Mouse (Mus musculus) bone marrow macrophage, adult 2 months (primary cell): ENCODE data around the gene Snrpd2. TPM values are rescaled to one million over a fixed set of nuclear protein-coding genes. Genes with fewer than 3 reads are reported as not detected.

Experiments
- H3K27ac ChIP-seq: 2 replicates; pipeline ENCODE4 v1.5.1; 2012; ENCODE audit warnings: low read depth, low read length; ENCODE audit not compliant: insufficient read depth
- H3K4me1 ChIP-seq: 2 replicates; pipeline ENCODE4 v1.6.1; 2012; ENCODE audit warnings: low read length; ENCODE audit not compliant: control insufficient read depth, insufficient read depth
- H3K4me3 ChIP-seq: 2 replicates; pipeline ENCODE4 v1.5.1; 2012; ENCODE audit warnings: mild to moderate bottlenecking, low read length, moderate library complexity; ENCODE audit not compliant: insufficient read depth
- CTCF ChIP-seq: IDR thresholded peaks from 2 replicates; pipeline ENCODE4 v1.5.1; 2012; ENCODE audit warnings: low read depth, mild to moderate bottlenecking, low read length, moderate library complexity
- POLR2A ChIP-seq: IDR thresholded peaks from 2 replicates; pipeline ENCODE4 v1.6.1; 2012; ENCODE audit warnings: mild to moderate bottlenecking, low read depth, low read length, borderline replicate concordance
- polyA plus RNA-seq: library from polyadenylated mRNA; stranded (reverse); fragments of >200 nt; gene quantifications from 2 replicates; pipeline ENCODE4 v1.2.4, GENCODE M21; 2012; ENCODE audit not compliant: missing spikeins, insufficient read depth, insufficient read length

The Snrpd2 gene
- polyA plus RNA-seq, 1 experiment = 27.9 TPM

DNA sequence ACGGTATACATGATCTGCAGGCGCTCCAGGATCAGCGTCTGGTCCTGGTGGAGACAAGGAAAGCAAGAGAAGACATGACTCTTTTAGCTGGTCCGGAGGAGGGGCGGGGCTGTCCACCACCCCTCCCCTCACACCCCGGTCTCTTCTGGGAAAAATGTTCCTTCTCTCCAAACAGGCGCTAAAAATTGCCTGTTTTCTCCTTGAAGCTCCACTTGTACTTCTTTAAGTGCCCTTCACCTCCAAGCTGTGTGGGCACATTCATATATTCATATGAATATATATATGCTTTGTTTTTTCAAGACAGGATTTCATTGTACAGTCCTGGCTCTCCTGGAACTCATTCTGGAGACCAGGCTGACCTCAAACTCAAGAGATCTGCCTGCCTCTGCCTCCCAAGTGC is 13.4 kb downstream of the Snrpd2 start:
- Histone ChIP-seq H3K4me3 (no peak overlapping the region), H3K4me1 (no peaks in the 10 kb centered on the region), H3K27ac (no peak overlapping the region)
- no peak for TF ChIP-seq POLR2A
- TF ChIP-seq CTCF = no peak

DNA sequence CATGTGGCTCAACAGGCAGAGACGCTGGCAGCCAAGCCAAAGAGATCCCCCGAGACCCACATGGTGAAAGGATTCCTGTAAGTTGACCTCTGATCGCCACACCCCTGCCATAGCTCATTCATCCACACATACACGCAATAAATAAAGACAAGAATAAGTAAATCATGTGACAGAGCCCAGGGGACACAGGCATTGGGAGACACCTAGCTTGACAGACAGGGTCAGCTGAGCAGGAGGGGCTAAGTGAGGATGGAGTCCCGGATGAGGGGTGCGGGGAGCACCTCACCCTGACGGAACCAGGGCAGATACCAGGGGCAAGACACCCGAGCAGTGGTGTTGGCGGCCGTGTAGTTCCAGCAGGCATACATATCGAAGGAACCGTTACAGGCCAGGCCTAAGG is 14.2 kb downstream of the Snrpd2 start:
- Histone ChIP-seq H3K4me1 (no peaks in the 10 kb centered on the region), H3K4me3 (no peak overlapping the region), H3K27ac (no peak overlapping the region)
- TF ChIP-seq POLR2A = no peak

DNA sequence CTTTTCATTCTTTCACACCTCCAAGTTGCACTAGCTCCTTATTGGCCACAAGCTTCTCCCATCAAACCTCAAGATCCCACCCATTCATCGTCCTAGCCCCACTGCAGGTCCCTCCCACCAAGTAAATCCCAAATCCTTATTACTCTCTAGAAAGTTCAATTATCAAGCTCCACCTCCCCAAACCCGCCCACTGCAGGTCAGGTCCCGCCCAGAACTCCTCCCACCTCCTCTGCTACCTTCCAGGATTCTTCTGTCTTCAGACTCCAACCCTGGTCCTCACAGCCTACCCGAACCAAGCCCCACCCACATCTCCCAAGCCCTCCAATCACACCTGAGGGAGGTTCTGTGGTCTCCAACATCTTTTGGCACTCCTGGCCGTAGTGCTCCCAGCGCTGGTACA is 14.7 kb downstream of the Snrpd2 start:
- H3K4me1 ChIP-seq = no peaks in the 10 kb centered on the region
- no peak overlapping the region for H3K27ac ChIP-seq
- no peak for TF ChIP-seq CTCF
- no peak for TF ChIP-seq POLR2A
- H3K4me3 ChIP-seq = no peak overlapping the region

DNA sequence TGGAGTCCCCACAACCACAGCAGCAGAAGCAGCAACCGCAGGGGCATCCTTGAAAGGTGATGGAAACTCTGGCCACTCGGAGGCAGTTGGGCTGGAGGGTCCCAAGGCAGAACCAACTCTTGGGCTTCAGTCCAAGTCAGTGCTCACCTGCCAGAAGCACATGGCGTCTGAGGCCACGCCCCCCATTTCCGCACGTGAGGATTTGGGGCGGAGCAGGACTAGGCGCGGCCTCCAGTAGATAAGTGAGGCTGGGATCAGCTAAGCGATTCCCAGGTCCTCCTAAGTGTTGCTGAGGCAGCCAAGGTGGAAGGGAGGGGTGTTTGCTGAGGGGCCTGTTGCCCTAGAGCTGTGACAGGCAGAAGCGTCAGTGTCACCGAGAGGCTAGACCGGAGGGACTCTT is 15.5 kb downstream of the Snrpd2 start:
- no peak overlapping the region for H3K27ac ChIP-seq
- no peaks in the 10 kb centered on the region for H3K4me1 ChIP-seq
- TF ChIP-seq CTCF (no peak), POLR2A (no peak)
- H3K4me3 ChIP-seq = no peak overlapping the region

DNA sequence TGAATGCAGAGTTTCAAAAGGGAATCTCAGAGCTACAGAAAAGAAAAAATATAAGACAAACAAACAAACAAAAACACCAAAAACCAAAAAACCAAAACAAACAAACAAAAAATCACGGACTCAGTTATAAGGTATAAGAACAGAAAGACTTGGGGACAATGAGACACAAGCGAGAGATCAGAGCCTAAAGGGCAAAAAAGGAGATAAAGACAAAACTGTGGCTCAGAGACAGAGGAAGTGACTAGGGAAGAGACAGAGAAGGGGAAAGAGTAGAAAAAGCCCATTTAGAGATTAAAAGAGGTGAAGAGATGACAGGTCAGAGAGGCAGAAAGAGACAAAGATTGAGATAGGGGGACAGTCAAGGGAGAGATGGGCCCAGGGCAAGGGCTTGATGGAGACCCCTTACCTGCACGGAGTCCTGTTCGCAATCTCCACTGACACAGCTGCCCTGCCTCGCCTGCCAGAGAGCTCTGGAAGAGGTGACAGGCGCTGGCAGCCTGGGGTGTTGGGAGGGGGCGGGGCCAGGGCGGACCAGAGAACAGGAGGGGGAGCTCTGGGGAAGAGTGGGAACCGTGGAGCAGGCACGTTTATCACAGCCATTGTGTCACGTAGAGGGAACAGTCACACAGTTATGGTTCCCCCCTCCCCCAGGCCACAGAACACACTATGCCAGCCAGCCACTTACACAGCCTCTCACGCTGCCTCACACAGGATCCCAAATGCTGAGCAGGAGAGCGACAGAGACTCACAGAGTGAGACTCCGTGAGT is 16.3 kb downstream of the Snrpd2 start, which contains the start of gene Gipr:
Gene Gipr (minus strand): TSS at position 472 of the 768 bp plus-strand sequence.
- TF ChIP-seq CTCF = no peak
- TF ChIP-seq POLR2A = no peak
- Histone ChIP-seq H3K27ac (no peak within 1 kb of the TSS), H3K4me3 (no peak within 1 kb of the TSS), H3K4me1 (no peaks in the 10 kb centered on the region)

DNA sequence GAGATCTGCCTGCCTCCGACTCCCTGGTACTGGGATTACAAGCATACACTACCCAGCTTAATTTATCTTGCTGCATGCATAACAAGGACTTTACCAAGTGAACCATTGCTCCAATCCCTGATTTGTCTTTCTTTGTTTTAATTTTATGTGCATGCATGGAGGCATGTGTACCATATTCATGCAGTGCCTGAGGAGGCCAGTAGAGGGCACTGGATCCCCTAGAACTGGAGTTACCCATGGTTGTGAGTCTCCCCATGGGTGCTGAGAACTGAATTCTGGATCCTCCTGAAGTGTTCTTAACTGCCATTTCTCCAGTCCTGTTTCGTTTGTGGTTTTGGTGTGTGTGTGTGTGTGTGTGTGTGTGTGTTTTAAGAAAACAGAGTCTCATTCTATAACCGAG is 17.5 kb downstream of the Snrpd2 start:
- TF ChIP-seq POLR2A (no peak), CTCF (no peak)
- Histone ChIP-seq H3K4me1 (no peaks in the 10 kb centered on the region), H3K4me3 (no peak overlapping the region), H3K27ac (no peak overlapping the region)

DNA sequence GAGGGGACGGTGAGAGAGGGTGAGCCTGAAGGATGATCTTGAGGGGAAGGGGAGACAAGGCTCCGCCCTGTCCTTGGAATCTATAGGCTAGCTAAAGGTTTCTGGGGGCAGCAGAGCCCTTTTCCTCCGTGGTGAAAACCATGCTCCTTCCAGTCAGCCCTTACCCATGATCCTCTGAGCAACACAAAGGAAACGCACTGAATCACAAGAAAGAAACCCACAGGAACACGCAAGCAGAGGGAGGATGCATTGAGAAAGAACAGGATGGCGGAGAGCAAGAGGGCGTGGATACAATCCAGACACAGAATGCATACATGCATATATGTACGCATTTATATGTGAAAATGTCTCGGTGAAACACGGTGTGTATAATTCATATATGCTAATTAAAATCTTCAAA is 20.0 kb downstream of the Snrpd2 start:
- 0 out of 2 replicates have a peak, but pooled peaks cover 3% of the 10 kb centered on the region for H3K4me1 ChIP-seq
- no peak for TF ChIP-seq CTCF
- H3K27ac ChIP-seq = no peak overlapping the region
- H3K4me3 ChIP-seq = no peak overlapping the region

DNA sequence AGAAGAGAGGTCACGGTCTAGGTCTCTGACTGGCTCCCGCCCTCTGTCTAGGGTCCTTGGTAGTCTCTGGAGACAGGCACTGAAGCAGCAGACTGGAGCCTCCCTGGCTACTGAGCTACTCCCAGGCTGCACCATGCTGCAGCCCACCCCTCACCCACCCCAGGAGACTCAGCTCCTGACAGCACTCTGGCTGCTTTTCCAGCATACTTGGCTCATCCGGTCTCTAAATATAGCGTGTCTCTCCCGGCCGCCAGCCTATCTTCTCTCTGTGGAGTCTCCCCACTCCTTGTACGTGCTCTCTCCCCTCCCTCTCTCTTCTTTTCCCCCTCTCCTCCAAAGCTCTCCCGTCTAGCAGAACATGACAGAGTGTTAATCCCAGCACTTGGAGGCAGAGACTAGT is 20.6 kb downstream of the Snrpd2 start:
- H3K4me3 ChIP-seq = no peak overlapping the region
- 0 out of 2 replicates have a peak, but pooled peaks cover 3% of the 10 kb centered on the region for H3K4me1 ChIP-seq
- no peak for TF ChIP-seq POLR2A
- TF ChIP-seq CTCF = no peak
- H3K27ac ChIP-seq = no peak overlapping the region

DNA sequence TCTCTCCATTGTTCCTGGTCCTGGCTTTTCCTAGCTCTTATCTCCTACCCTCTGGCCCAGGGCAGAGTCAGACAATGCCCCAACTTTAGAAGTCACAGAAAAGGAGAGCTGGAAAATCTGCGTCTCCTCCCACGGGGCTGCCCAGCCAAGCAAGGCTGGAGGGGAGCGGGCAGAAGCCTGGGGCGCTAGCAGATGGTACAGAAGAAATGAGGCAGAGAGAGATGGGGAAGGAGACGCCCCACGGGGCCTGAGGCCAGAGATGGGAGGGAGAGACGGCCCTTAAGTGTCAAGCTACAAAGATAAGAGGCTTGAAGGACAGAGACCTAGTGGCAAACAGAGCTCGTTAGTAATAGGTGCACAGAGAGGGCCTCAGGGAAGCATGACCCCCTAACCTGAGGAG is 22.3 kb downstream of the Snrpd2 start:
- Histone ChIP-seq H3K4me3 (no peak overlapping the region), H3K4me1 (0 out of 2 replicates have a peak, but pooled peaks cover 6% of the 10 kb centered on the region), H3K27ac (no peak overlapping the region)
- TF ChIP-seq CTCF (no peak), POLR2A (no peak)

DNA sequence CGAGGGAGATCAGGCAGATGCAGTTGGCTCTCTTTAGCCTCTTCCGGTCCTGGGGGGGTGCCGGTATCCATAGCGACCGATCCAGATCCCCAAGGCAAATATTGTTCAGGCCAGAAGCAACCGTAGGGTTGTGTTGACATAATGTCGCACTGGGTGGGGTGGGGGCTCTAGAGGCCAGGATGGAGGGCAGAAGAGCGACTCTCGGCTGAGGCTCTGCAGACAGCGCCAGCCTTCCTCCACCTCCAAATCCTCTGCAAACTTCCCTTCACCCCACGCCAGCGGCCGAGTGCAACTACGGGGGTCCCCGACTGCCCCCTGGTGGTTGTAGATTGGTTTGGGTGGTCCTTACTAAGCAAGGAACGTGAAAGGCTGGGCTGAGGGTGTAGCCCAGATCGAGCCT is 23.4 kb downstream of the Snrpd2 start:
- Histone ChIP-seq H3K4me3 (no peak overlapping the region), H3K27ac (no peak overlapping the region), H3K4me1 (0 out of 2 replicates have a peak, but pooled peaks cover 6% of the 10 kb centered on the region)
- TF ChIP-seq POLR2A = no peak
- peak; percentile 41; the same call in 1 of the 2 replicates for TF ChIP-seq CTCF
